Mouse (Mus musculus) stomach, embryonic 16.5 days (tissue): Measurements from ENCODE around the gene Ina. TPM values are rescaled to one million over a fixed set of nuclear protein-coding genes. Genes with fewer than 3 reads are reported as not detected.

ENCODE experiments used
- ATAC-seq: fragments of 200-750 bp; cut with Nextera tagmentation; 2 replicates; pipeline ENCODE4 v1.8.0; 2017; ENCODE audit warnings: moderate number of reproducible peaks, moderate TSS enrichment; ENCODE audit not compliant: insufficient read depth, low FRiP score
- H3K27ac ChIP-seq: fragments of 300-500 bp; sonication (generic); 2 replicates; pipeline ENCODE4 v1.5.1; 2014; ENCODE audit warnings: low read length
- H3K27me3 ChIP-seq: fragments of 300-500 bp; sonication (generic); 2 replicates; pipeline ENCODE4 v1.6.1; 2014; ENCODE audit warnings: low read length, control low read depth, mixed read lengths; ENCODE audit not compliant: control insufficient read depth, insufficient read depth
- H3K36me3 ChIP-seq: fragments of 300-500 bp; sonication (generic); 2 replicates; pipeline ENCODE4 v1.6.1; 2014; ENCODE audit warnings: low read length; ENCODE audit not compliant: control insufficient read depth, insufficient read depth
- H3K4me1 ChIP-seq: fragments of 300-500 bp; sonication (generic); 2 replicates; pipeline ENCODE4 v1.6.1; 2014; ENCODE audit warnings: low read length, control low read depth, mixed read lengths; ENCODE audit not compliant: control insufficient read depth, insufficient read depth
- H3K4me2 ChIP-seq: fragments of 300-500 bp; sonication (generic); 2 replicates; pipeline ENCODE4 v1.6.1; 2014; ENCODE audit warnings: low read depth, low read length, mixed read lengths
- H3K4me3 ChIP-seq: fragments of 300-500 bp; sonication (generic); replicated peaks from 2 replicates; pipeline ENCODE4 v1.5.1; 2014; ENCODE audit warnings: mild to moderate bottlenecking, low read length
- H3K9ac ChIP-seq: fragments of 300-500 bp; sonication (generic); 2 replicates; pipeline ENCODE4 v1.6.1; 2014; ENCODE audit warnings: low read length
- H3K9me3 ChIP-seq: fragments of 300-500 bp; sonication (generic); replicated peaks from 2 replicates; pipeline ENCODE4 v1.6.1; 2016; ENCODE audit warnings: low read length, control low read depth; ENCODE audit not compliant: control insufficient read depth
- WGBS: fragments of 180-500 bp; shearing (Covaris S2); extraction: QIAGEN DNeasy Blood & Tissue Kit; methylation state at CpG from one replicate; pipeline ENCODE4 v1.1.7; 2014; 5-methylcytosine and 5-hydroxymethylcytosine counted together
- polyA plus RNA-seq: library from polyadenylated mRNA; unstranded; fragments of >200 nt; fragmentation: Nextera tagmentation; extraction: Ambion mirVana; gene quantifications from 2 replicates; pipeline ENCODE4 v1.2.1, GENCODE M21; 2015

Gene Ina
- polyA plus RNA-seq, 1 experiment from 2014 or later = 6.5 TPM

GRCm38 (mm10) chr19:46981462-46981861 lies 33.0 kb upstream of the Ina start:
- Histone ChIP-seq H3K4me1 (peaks cover 6% of the 10 kb centered on the region; the same call in 1 of the 2 replicates), H3K27ac (no peak overlapping the region), H3K9ac (no peak overlapping the region), H3K9me3 (no peaks in the 10 kb centered on the region), H3K27me3 (no peaks in the 10 kb centered on the region), H3K4me3 (no peak overlapping the region), H3K4me2 (no peak overlapping the region), H3K36me3 (no peaks in the 10 kb centered on the region)
- 31% methylated on average over 6 of the region's 6 CpGs for WGBS
- no peak for ATAC-seq

- Histone ChIP-seq H3K27me3 (no peaks in the 10 kb centered on the region), H3K9ac (0 out of 2 replicates have a peak overlapping the region, but pooled peaks have one; percentile 2), H3K4me1 (peaks cover 11% of the 10 kb centered on the region; the same call in 1 of the 2 replicates), H3K9me3 (no peaks in the 10 kb centered on the region), H3K36me3 (no peaks in the 10 kb centered on the region), H3K4me2 (peak overlapping the region; percentile 26), H3K27ac (peak overlapping the region; percentile 80), H3K4me3 (no peak overlapping the region)
- ATAC-seq = peak; percentile 69
- 40% methylated on average over 14 of the region's 14 CpGs for WGBS
Measured at GRCm38 (mm10) chr19:46983352-46983965, 31.0 kb upstream of the Ina start.

- H3K36me3 ChIP-seq = no peaks in the 10 kb centered on the region
- H3K4me2 ChIP-seq = peak overlapping the region; percentile 26; the same call in 1 of the 2 replicates
- no peak overlapping the region for H3K9ac ChIP-seq
- H3K9me3 ChIP-seq = no peaks in the 10 kb centered on the region
- H3K4me3 ChIP-seq = no peak overlapping the region
- no peaks in the 10 kb centered on the region for H3K27me3 ChIP-seq
- 38% methylated on average over 11 of the region's 11 CpGs for WGBS
- ATAC-seq = no peak
- peak overlapping the region; percentile 80 for H3K27ac ChIP-seq
- peaks cover 11% of the 10 kb centered on the region; the same call in 1 of the 2 replicates for H3K4me1 ChIP-seq
Measured at GRCm38 (mm10) chr19:46983966-46984380, 30.5 kb upstream of the Ina start.

GRCm38 (mm10) chr19:46984726-46985622 lies 29.5 kb upstream of the Ina start:
- H3K27me3 ChIP-seq = no peaks in the 10 kb centered on the region
- ATAC-seq = no peak
- peak overlapping the region; percentile 67 for H3K27ac ChIP-seq
- H3K9ac ChIP-seq = no peak overlapping the region
- H3K36me3 ChIP-seq = no peaks in the 10 kb centered on the region
- H3K9me3 ChIP-seq = no peaks in the 10 kb centered on the region
- 0 out of 2 replicates have a peak overlapping the region, but pooled peaks have one; percentile 5 for H3K4me2 ChIP-seq
- peaks cover 16% of the 10 kb centered on the region for H3K4me1 ChIP-seq
- WGBS = 71% methylated on average over 13 of the region's 13 CpGs
- H3K4me3 ChIP-seq = no peak overlapping the region

- peak overlapping the region; percentile 6; the same call in 1 of the 2 replicates for H3K4me2 ChIP-seq
- ATAC-seq = no peak
- no peaks in the 10 kb centered on the region for H3K27me3 ChIP-seq
- no peaks in the 10 kb centered on the region for H3K36me3 ChIP-seq
- WGBS = 58% methylated on average over 6 of the region's 6 CpGs
- no peak overlapping the region for H3K9ac ChIP-seq
- peak overlapping the region; percentile 82 for H3K27ac ChIP-seq
- H3K9me3 ChIP-seq = no peaks in the 10 kb centered on the region
- H3K4me1 ChIP-seq = peaks cover 16% of the 10 kb centered on the region
- H3K4me3 ChIP-seq = no peak overlapping the region
Measured at GRCm38 (mm10) chr19:46987646-46988045, 26.9 kb upstream of the Ina start.

GRCm38 (mm10) chr19:46988231-46989087 lies 26.0 kb upstream of the Ina start:
- peak overlapping the region; percentile 6 for H3K4me2 ChIP-seq
- no peaks in the 10 kb centered on the region for H3K36me3 ChIP-seq
- H3K27ac ChIP-seq = peak overlapping the region; percentile 82
- H3K4me1 ChIP-seq = peaks cover 16% of the 10 kb centered on the region
- H3K4me3 ChIP-seq = no peak overlapping the region
- H3K9me3 ChIP-seq = no peaks in the 10 kb centered on the region
- 49% methylated on average over 16 of the region's 16 CpGs for WGBS
- ATAC-seq = peak; percentile 92
- no peaks in the 10 kb centered on the region for H3K27me3 ChIP-seq
- no peak overlapping the region for H3K9ac ChIP-seq

- Histone ChIP-seq H3K4me3 (no peak overlapping the region), H3K9me3 (no peaks in the 10 kb centered on the region), H3K27me3 (no peaks in the 10 kb centered on the region), H3K27ac (peak overlapping the region; percentile 53), H3K4me2 (no peak overlapping the region), H3K9ac (peak overlapping the region; percentile 28; the same call in 1 of the 2 replicates), H3K36me3 (no peaks in the 10 kb centered on the region), H3K4me1 (peaks cover 14% of the 10 kb centered on the region)
- ATAC-seq = no peak
- 69% methylated on average over 20 of the region's 20 CpGs for WGBS
Measured at GRCm38 (mm10) chr19:46989479-46990152, 24.9 kb upstream of the Ina start.

- Histone ChIP-seq H3K4me2 (no peak overlapping the region), H3K27me3 (no peaks in the 10 kb centered on the region), H3K9ac (peak overlapping the region; percentile 28; the same call in 1 of the 2 replicates), H3K27ac (peak overlapping the region; percentile 53; the same call in 1 of the 2 replicates), H3K9me3 (no peaks in the 10 kb centered on the region), H3K4me1 (peaks cover 11% of the 10 kb centered on the region), H3K4me3 (no peak overlapping the region), H3K36me3 (no peaks in the 10 kb centered on the region)
- no peak for ATAC-seq
- WGBS = 74% methylated on average over 3 of the region's 3 CpGs
Measured at GRCm38 (mm10) chr19:46990153-46990518, 24.4 kb upstream of the Ina start.
